Mouse (Mus musculus) ES-Bruce4 (cell line): ENCODE data around the gene Ltf. TPM values are rescaled to one million over a fixed set of nuclear protein-coding genes. Genes with fewer than 3 reads are reported as not detected.

Source experiments
- H3K27ac ChIP-seq: 2 replicates; pipeline ENCODE4 v1.5.1; 2012; ENCODE audit warnings: low read length, inconsistent platforms; ENCODE audit not compliant: insufficient read depth
- H3K27me3 ChIP-seq: 2 replicates; pipeline ENCODE4 v1.6.1; 2012; ENCODE audit warnings: mild to moderate bottlenecking, low read length, inconsistent platforms; ENCODE audit not compliant: control insufficient read depth, poor library complexity, insufficient read depth, severe bottlenecking
- H3K36me3 ChIP-seq: 2 replicates; pipeline ENCODE4 v1.6.1; 2012; ENCODE audit warnings: inconsistent platforms, mild to moderate bottlenecking, low read length, moderate library complexity; ENCODE audit not compliant: control insufficient read depth, poor library complexity, insufficient read depth, severe bottlenecking
- H3K4me1 ChIP-seq: one replicate; pipeline ENCODE4 v1.8.1; 2011; ENCODE audit warnings: low read length; ENCODE audit not compliant: control insufficient read depth, insufficient read depth
- H3K4me3 ChIP-seq: 2 replicates; pipeline ENCODE4 v1.5.1; 2011; ENCODE audit warnings: low read depth, mild to moderate bottlenecking, low read length
- H3K9ac ChIP-seq: 2 replicates; pipeline ENCODE4 v1.6.1; 2012; ENCODE audit warnings: low read depth, mild to moderate bottlenecking, inconsistent platforms; ENCODE audit not compliant: poor library complexity, severe bottlenecking
- H3K9me3 ChIP-seq: replicated peaks from 2 replicates; pipeline ENCODE4 v1.6.1; 2012; ENCODE audit warnings: mild to moderate bottlenecking, low read length, inconsistent platforms; ENCODE audit not compliant: control insufficient read depth, poor library complexity, insufficient read depth, severe bottlenecking
- CTCF ChIP-seq: IDR thresholded peaks from one replicate; pipeline ENCODE4 v1.8.1; 2011; ENCODE audit warnings: low read depth, low read length
- EP300 ChIP-seq: IDR thresholded peaks from 2 replicates; pipeline ENCODE4 v1.6.1; 2011; ENCODE audit warnings: low read depth, low read length; ENCODE audit not compliant: insufficient read depth
- POLR2A ChIP-seq: IDR thresholded peaks from one replicate; pipeline ENCODE4 v1.8.1; 2011; ENCODE audit warnings: low read length; ENCODE audit not compliant: insufficient read depth
- polyA plus RNA-seq: library from polyadenylated mRNA; stranded (reverse); fragments of >200 nt; gene quantifications from 2 replicates; pipeline ENCODE4 v1.2.4, GENCODE M21; 2011; ENCODE audit warnings: low read depth; ENCODE audit not compliant: missing spikeins, insufficient read depth, insufficient read length

Ltf gene
- polyA plus RNA-seq, 1 experiment: not detected

DNA sequence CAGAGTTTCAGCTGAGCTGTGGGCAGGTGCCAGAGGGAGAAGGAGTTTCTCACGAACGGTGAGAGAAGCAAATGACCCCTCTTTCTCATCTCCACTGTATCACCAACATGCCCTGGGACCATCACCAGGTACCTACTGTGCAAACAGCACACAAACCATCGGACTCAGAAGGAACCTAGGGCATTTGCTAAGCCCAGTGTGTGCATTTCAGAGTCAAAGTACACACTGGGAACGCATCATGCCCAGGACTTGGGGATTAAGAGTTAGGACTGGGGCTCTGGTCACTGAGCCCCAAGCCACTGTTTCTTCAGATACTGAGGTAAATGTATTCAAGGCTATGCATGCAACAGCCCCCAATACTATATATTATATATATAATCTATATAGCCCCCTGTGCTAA, 31.7 kb upstream of the Ltf start:
- Histone ChIP-seq H3K36me3 (no peaks in the 10 kb centered on the region), H3K4me3 (no peak overlapping the region), H3K4me1 (no peaks in the 10 kb centered on the region), H3K9me3 (no peaks in the 10 kb centered on the region), H3K9ac (no peak overlapping the region), H3K27ac (no peak overlapping the region), H3K27me3 (no peaks in the 10 kb centered on the region)
- TF ChIP-seq POLR2A (no peak), EP300 (no peak), CTCF (no peak)

DNA sequence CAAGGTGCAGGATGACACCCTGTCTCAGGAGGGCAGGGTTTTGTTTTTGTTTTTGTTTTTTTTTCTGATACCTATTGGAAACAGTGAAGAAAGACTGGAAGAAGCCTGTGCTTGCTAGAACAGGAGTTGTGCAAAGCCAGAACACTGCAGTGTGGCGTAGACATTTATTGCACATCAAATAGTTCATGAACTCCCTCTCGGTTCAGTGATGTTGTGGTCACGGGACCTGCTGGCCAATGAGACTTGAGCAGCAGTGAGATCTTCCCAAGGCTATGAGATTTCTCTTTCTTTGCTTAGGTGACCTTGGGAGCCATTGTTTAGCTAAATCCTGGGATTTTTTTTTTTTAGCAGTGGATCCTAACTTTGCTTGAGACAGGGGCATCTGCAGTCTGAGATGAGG, 31.0 kb upstream of the Ltf start:
- H3K4me1 ChIP-seq: no peaks in the 10 kb centered on the region
- H3K9me3 ChIP-seq: no peaks in the 10 kb centered on the region
- H3K36me3 ChIP-seq: no peaks in the 10 kb centered on the region
- H3K4me3 ChIP-seq: no peak overlapping the region
- TF ChIP-seq EP300 (no peak), CTCF (no peak), POLR2A (no peak)
- H3K27ac ChIP-seq: no peak overlapping the region
- no peaks in the 10 kb centered on the region for H3K27me3 ChIP-seq
- H3K9ac ChIP-seq: no peak overlapping the region

DNA sequence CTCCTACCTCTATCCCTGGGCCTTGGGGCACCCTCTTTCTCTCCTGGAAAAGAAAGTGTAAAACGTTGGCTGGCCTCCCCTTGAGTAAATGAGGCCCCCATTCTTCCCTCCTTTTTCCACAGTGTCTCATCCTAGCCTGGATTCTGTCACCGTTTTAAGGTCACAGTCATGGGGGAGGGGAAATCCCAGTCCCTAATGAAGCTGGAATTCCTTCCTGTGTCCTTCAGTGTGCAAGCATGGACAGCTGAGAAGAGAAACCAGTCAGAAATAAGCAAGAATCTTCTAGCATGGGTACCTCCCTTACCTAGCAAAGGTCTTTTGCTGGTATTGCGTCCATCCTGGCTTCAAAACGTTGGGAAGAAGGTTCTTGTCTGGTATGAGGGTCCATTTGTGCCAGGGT, 29.9 kb upstream of the Ltf start:
- no peaks in the 10 kb centered on the region for H3K4me1 ChIP-seq
- no peak overlapping the region for H3K9ac ChIP-seq
- H3K9me3 ChIP-seq: no peaks in the 10 kb centered on the region
- TF ChIP-seq POLR2A (no peak), EP300 (no peak), CTCF (no peak)
- no peaks in the 10 kb centered on the region for H3K27me3 ChIP-seq
- no peaks in the 10 kb centered on the region for H3K36me3 ChIP-seq
- no peak overlapping the region for H3K27ac ChIP-seq
- no peak overlapping the region for H3K4me3 ChIP-seq

DNA sequence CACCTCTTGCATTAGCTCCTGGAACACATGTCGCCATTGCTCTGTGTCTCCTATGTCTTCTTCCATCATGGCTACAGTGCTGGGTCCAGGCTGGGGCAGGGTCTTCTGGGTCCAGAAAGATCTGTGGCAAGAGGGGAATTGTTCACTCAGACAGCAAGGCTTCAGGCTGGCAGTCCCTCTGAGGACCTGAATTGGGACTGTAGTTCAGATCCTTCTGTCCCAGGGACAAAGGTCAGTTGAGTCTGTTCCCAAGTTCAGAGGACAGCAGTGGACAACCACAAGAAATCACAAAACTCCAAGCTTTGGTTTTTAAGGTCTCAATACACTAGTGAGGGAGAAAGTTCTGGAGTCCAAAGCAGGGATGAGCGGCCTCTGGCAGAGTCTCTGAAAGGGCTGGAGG, 29.5 kb upstream of the Ltf start:
- Histone ChIP-seq H3K9me3 (no peaks in the 10 kb centered on the region), H3K27me3 (no peaks in the 10 kb centered on the region), H3K4me3 (no peak overlapping the region), H3K9ac (no peak overlapping the region), H3K4me1 (no peaks in the 10 kb centered on the region), H3K27ac (no peak overlapping the region), H3K36me3 (no peaks in the 10 kb centered on the region)
- TF ChIP-seq CTCF: no peak
- no peak for TF ChIP-seq EP300
- no peak for TF ChIP-seq POLR2A

DNA sequence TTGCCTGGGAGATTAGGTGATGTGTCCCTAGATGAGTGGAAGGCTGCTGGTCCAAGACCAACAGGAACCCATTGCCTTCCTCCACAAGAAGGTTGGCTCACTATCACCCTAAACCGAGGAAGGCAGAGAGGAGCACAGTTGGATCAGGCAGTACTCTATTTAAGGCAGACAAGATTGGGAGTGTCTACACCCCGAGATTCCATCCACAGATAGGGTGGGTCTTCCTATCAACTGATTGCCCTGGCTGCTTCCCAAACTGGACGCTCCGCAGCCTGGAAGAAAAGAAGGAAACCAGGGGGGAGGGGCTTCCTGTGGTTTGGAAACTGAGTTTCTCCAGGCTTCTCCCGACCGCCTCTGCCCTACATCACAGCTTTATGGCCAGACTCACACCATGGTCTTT, 28.9 kb upstream of the Ltf start, which contains the start of gene Rtp3:
Gene Rtp3 (minus strand): TSS at position 380 of the 400 bp plus-strand sequence.
- no peaks in the 10 kb centered on the region for H3K4me1 ChIP-seq

DNA sequence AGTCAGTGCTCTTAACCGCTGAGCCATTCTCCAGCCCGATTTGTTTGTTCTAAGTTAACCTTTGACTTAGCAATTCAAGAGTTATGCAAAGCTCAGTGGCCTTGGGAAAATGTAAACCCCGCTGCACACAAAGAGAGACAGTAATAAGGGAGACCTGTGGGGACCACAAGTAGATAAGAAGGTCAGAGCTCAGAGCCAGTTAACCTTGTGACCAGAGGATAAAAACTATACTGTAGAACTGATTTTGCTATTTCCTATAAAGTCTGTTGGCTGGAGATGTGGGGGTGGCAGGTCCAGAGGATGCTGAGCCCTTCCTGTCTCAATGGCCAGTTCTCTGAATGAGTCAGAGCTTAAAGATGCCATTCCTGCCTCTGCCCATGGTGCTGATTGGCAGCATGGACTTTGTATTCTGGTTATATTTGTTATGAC, 25.8 kb upstream of the Ltf start:
- H3K36me3 ChIP-seq: no peaks in the 10 kb centered on the region
- TF ChIP-seq POLR2A (no peak), CTCF (no peak), EP300 (no peak)
- no peaks in the 10 kb centered on the region for H3K9me3 ChIP-seq
- no peak overlapping the region for H3K9ac ChIP-seq
- H3K4me3 ChIP-seq: no peak overlapping the region
- no peaks in the 10 kb centered on the region for H3K4me1 ChIP-seq
- H3K27me3 ChIP-seq: no peaks in the 10 kb centered on the region
- H3K27ac ChIP-seq: no peak overlapping the region

More for the DNA sequence above, 28.9 kb upstream of the Ltf start, which contains the start of gene Rtp3:
- H3K27ac ChIP-seq: no peak within 1 kb of the TSS
- no peaks in the 10 kb centered on the region for H3K9me3 ChIP-seq
- H3K36me3 ChIP-seq: no peaks in the 10 kb centered on the region
- no peaks in the 10 kb centered on the region for H3K27me3 ChIP-seq
- no peak for TF ChIP-seq POLR2A
- no peak for TF ChIP-seq EP300
- no peak within 1 kb of the TSS for H3K9ac ChIP-seq
- H3K4me3 ChIP-seq: no peak within 1 kb of the TSS
